Mouse (Mus musculus): ENCODE measurements around the gene Zfp316. TPM values are rescaled to one million over a fixed set of nuclear protein-coding genes. Genes with fewer than 3 reads are reported as not detected.

The Zfp316 gene
- total RNA-seq, 2 experiments from 2014 or later = 3.0 to 4.6 TPM

DNA sequence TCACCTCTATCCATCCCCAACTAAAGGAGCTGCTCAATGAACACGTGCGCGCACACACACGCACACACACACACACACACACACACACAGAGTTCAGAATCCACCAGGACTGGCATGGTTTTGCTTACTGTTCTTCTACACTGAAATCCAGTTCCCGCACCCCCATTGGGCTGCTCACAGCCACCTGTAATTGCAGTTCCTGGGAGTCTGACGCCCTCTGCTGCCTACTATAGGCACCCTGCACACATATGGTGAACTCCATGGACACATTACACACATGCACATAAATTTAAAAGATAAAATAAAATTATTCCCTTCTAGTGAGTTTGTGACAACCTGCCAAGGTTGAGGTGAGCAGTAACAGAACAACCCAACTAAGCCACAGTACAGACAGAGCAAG lies 14.9 kb upstream of the Zfp316 start:
- no peak for DNase-seq (ENCODE audit: low spot score)

DNA sequence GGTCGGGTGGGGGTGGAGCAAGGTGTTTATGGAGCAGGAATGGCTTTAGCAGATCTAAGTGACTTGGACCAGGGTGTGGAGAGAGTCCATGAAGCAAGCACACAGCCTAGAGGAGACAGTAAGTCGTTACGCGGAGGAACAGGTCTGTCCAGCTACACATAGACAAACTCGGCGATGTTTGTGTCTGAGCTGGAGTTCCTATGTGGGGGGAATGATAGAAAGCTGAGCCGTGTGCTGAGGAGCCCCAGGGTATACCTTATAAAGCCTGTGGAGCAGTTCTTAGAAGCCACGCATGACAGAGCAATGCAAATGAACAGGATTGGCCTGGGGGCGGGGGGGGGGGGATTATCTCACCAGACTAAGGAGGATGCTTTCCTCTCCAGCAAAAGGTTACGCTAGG lies 9.4 kb upstream of the Zfp316 start:
- no peak for DNase-seq (ENCODE audit: low spot score)

DNA sequence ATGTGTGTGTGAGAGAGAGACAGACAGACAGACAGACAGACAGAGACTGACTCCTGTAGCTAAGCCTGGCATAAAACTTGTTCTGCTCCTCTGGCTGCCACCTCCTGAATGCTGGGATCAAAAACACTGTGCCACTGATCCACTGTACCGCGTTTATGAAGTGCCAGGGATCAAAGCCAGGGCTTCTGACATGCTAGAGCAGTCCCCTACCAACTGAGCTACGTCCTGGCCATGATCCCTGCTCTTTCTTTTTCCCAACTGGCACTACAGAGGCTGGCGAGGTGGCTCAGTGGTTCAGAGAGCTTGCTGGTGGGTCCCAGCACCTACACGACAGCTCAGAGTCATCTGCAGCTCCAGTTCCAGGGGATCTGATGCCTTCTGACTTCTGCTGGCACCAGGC lies 5.9 kb upstream of the Zfp316 start:
- DNase-seq (ENCODE audit: low spot score) = no peak

DNA sequence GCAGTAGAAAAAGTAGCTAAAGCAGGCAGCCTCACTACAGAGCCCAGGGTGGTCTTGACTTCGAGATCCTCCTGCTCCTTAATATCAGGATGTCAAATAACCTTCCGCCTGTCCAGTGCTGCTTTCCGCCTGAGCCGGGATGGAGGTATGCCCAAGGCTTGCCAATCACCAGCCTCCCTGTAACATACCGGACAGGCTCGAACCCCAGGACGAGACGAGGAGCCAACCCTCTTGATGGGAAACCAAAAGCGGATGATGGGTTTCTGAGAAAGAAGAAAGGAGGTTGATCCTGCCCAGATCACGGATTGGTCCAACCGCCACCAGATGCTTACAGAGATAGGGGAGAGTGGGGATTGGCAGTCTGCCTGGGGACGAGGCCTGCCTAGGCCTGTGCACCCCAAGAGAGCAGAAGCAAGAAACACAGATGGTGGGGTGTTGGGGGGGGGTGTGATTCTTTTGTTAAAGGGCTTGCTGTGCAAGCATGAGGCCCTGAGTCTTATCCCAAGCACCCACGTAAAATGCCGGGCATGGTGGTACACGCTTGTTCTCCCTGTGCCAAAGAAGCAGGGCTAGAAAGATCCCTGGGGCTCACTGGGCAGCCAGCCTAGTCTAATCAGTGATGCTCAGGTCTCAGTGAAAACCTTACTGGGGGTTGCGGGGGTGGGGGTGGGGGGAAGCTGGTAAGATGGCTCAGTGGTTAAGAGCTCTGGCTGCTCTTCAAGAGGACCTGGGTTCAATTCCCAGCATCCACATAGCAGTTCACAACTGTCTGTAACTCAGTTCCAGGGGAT lies 2.9 kb upstream of the Zfp316 start:
- no peak for DNase-seq (ENCODE audit: low spot score)

DNA sequence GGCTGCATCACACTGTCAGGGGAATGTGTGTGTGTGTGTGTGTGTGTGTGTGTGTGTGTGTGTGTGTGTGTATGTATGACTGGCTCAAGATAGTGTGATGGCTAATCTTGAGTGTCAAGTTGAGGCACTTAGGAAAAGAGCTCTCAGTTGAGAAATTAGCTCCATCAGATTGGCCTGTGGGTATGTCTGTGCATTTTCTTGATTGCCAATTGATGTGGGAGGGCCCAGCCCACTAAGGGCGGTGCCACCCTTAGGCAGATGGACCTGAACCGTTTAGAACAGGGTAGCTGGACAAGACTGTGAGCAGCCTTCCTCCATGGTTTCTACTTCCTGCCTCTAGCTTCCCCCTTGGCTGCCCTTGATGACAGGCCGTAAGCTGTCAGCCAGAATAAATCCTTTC lies 2.3 kb upstream of the Zfp316 start:
- DNase-seq (ENCODE audit: low spot score) = no peak

DNA sequence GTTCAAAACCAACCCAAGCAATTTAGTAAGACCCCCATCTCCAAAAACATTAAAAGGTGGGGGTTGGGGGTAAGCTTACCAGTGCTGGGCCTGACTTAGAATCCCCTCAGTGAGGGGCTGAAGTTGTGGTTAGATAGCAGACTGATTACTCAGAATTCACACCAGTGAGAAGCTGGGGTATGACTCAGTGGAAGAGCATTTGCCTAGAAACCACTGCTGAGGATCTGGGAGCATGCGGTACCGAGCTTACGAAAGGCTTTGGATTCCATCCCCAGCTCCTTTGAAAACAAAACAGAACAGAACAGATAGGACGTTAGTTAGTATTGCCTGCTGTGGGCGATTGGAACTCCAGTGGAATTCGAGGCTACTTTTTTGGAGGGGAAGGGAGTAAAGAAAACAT lies 1.8 kb upstream of the Zfp316 start:
- DNase-seq (ENCODE audit: low spot score) = no peak

DNA sequence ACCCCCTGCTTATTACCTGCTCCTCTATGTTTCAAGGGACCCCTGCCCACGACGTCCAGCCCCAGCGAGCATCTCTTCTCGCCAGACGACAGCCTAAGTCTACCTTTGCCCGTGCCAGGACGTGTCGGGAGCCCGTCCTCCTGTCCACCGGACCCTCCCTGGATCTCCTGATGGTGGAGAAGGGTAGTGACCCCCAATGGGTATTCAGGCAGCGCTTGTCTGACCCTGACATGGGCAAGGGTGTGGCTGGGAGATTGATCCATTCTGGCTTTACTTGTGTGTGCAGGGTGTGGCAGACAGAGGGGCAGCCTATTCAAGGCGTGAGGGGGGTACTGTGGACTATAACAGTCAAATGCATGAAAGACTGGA lies 313 bp upstream of the Zfp316 start:
- DNase-seq (ENCODE audit: low spot score) = no peak

DNA sequence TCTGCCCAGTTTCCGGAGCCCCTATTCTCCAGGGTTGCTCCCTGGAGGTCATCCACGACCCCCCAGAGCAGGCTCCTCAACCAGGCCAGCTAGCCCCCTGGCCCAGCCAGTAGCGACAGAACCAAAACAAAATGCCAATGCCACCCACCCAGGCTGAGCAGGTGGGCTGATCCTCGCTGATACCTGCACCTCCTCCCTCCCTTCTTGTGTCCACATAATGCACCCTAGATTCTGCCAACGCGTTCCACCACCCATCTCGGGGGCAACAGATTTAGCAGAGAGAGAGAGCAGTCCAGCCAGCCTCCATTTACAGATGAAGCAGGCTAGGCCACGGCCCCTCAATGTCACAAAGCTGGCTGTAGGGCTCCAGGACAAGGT lies 848 bp downstream of the Zfp316 start:
- no peak for DNase-seq (ENCODE audit: low spot score)

DNA sequence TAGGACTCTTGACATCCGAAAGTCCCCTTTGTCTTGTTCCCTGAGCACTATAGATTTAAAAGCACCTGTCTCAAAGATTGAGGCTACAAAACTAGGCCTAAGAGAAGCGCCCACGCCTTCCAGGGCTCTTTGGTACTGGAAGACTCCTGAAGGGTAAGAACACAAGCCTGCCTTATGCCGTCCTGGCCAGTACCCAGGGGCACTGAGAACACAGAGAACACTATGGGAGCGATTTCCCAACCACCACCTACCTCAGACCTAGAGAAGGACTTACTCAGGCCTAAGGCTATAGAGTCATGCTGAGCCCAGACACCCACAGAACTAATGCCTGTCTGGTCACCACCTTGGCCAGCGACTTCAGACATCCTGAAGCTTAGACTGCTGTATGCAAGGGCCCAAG lies 3.0 kb downstream of the Zfp316 start:
- DNase-seq (ENCODE audit: low spot score) = no peak

DNA sequence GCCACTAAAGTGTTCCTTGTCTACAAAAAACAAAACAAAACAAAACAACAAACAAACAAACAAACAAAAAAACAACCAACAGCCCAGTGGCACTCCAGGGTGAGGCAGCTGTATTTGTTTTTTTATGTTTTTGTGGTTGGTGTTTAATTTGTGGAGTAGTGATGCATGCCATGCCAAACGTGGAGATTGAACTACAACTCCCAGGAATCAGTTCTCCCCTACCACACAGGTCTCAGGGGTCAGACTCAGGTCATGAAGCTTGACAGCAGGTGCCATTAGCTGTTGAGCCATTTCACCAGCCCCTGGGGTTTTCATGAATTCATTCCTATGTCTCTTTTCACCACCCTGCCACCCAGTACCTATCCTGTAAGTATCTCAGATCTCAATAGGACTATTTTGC lies 4.4 kb downstream of the Zfp316 start:
- DNase-seq (ENCODE audit: low spot score) = no peak

DNA sequence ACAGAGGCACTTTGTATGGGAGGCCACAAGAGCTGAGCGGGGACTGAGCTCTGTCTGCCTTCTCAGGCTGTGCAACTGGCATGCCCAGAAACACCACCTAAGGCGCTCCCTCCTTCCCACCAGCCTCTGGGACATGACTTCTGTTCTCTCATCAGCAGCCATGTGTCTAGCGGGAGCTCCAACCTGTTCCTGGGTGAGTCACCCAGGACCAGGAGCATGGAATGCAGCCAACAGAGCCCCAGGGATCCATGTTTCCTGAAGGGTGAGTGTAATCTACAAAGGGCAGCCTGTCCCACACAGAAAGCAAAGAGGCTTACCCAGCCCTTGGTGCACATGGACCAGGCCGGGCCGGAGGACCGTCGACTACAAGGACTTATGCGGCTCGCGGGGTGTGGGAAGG lies 5.1 kb downstream of the Zfp316 start:
- DNase-seq (ENCODE audit: low spot score) = no peak

DNA sequence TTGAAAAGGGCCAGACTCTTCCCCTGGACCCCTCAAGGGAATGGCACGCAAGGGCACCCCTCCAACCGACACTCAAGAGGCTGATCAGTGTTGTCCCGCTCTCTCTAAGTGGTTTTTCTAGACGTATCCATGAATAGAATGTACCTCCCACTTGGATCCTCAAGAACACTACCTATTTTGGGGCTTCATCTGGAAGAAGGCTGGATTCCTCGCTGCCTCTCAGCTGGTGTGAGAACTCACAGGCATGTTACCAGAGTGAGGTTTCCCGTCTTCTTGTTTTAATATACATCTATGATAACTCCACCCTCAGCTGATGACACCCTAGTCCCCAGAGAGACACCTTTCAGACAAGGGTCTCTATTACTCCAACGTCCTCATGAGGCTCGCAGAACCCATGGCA lies 8.2 kb downstream of the Zfp316 start:
- no peak for DNase-seq (ENCODE audit: low spot score)

DNA sequence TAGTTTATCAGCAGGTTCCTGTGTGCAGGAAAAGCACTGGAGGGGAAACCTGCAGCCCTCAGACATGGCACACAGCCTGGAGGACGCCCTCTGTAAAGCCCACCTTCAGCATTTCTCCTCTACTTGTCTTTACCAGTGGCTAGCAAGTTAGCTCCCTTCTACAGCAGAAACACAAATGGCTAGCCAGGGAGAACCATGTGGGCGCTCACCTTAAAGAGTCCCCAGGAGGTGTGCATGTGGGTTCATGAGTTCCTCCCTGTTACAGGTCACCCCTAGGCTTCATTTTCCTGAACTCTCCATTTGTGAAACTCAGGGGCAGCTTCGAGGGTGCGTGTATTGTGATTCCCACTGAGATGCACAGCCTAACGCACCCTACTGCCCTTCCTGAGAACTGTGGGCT lies 14.0 kb downstream of the Zfp316 start:
- DNase-seq (ENCODE audit: low spot score) = no peak

DNA sequence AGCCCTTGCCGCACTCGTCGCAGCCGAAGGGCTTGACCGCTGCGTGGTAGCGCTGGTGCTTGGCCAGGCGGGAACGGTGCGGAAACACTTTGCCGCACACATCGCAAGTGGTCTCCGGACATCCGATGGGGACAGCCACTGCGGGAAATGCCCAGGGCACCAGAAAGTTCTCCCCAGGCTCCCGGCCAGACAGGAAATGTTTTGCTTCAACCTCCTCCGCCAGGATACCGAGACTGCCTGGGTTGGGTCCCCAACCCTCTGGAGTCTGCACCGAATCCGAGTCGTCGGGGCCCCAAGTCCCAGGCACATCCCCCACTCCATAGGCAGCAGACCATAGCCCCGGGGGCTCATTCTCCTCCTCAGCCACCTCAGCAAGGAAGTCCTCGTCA lies 14.7 kb downstream of the Zfp316 start:
- DNase-seq (ENCODE audit: low spot score) = no peak

DNA sequence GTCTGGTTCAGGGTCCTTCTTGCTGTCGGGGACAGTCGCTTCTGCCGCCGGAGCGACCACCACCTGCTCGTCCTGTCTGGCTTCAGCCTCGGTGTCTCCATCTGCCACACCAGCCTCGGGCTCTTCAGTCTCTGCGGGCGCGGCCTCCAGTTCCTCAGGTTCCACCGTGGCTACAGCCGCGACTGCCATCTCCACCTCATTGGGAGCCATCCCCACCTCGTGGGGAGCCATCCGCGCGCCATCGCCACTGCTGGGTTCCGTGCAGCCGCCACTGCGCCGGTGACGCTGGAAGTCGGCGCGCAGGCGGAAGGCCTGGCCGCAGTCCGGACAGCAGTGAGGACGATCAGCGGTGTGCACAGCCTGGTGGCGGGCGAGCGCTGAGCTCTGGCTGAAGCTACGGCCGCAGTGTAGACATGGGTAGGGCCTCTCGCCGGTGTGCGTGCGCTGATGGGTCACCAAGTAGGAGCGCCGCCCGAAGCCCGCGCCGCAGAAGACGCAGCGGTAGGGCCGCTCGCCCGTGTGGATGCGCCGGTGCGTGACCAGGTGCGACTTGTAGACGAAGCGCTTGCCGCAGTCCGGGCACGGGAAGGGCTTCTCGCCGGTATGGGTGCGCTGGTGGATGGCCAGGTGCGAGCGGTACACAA lies 15.2 kb downstream of the Zfp316 start:
- DNase-seq (ENCODE audit: low spot score) = no peak

DNA sequence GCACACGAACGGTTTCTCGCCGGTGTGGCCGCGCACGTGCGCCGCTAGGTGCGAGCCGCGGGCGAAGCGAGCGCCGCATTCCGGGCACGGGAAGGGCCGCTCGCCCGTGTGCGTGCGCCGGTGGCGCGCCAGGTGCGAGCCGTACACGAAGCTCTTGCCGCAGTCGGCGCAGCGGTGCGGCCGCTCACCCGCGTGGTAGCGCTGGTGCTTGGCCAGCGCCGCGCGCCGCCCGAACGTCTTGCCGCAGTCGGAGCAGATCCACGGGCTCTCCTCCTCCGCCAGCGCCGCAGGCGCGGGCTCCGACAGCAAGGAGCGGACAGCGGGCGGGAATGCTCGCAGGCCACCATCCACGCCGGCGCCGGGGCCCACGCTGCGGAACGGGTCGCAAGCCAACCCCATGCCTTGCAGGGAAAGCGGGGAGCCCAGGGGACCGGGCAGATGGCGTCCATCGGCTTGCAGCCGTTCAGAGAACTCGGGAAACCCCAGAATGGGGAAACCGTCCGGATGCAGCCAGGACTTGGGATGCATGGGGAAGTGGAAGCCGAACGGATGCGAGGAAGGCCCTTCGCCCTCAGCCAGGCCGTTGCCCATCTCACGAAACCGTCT lies 15.8 kb downstream of the Zfp316 start:
- no peak for DNase-seq (ENCODE audit: low spot score)

DNA sequence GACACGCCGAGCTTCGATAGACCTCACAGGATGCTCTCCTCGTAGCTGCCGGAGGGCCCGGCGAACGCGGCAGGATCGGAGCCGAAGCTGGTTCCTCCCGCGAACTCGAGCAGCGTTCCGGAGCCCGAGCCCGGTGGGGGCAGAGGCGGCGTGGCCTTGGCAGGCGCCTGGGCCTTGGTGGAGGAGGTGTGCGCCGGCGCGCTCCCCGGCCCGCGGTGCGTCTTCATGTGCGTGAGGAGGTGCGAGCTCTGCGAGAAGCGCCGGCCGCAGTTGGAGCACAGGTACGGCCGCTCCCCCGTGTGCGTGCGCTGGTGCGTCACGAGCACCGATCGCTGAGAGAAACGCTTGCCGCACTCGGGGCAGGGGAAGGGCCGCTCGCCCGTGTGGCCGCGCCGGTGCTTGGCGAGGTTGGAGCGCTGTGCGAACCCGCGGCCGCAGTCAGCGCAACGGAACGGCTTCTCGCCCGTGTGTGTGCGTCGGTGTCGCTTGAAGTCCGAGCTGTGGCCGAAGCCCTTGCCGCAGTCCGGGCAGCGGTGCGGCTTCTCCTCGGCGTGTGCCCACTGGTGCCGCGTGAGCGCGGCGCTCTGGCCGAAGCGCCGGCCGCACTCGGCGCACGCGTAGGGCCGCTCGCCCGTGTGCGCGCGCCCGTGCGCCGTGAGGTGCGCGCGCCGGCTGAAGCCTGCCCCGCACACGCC lies 16.5 kb downstream of the Zfp316 start:
- DNase-seq (ENCODE audit: low spot score) = no peak

DNA sequence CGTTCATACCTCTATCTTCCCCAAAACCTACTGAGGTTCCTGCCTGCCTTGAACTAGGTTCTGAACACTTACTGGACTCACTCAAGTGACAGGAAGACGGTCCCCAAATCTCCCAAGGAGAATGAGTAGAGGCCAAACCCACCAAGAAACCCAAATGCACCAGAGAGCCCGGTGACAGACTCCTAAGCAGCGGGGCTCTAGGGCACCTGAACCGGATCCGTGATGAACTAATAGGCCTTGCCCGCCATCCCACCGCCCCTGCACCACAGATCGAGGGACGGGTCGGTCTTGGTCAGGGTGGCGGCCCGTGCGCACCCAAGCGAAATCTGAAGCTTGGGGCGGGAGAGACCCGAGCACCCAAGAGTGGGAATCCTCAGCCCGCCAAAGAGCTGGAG lies 17.0 kb downstream of the Zfp316 start:
- no peak for DNase-seq (ENCODE audit: low spot score)

DNA sequence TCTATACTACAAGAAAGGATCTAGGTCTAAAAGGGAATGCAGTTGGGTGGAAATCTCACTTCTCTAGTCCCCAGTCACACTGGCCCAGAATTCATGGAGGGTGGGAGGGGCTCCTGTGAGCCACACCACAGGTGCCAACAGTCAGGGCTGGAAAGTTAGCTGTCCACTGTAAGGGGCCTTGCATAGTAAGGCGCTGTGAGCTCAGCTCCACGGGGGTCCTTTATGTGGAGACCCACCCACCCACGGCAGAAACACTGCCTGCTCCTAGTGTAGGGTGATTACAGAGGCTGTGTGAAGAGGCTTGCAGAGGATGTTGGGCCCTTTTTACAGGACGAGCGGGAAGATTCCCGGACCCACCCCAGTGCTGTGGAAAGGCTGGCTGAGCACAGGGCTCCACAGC lies 17.8 kb downstream of the Zfp316 start:
- DNase-seq (ENCODE audit: low spot score) = no peak

DNA sequence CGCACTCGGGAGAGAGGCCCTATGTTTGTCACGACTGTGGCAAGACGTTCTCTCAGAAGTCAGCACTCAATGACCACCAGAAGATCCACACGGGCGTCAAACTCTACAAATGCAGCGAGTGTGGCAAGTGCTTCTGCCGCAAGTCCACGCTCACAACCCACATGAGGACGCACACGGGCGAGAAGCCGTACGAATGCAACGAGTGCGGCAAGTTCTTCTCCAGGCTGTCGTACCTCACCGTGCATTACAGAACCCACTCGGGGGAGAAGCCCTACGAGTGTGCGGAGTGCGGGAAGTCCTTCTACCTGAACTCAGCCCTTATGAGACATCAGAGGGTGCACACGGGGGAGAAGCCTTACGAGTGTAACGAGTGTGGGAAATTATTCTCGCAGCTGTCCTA lies 24.9 kb downstream of the Zfp316 start:
- no peak for DNase-seq (ENCODE audit: low spot score)

DNA sequence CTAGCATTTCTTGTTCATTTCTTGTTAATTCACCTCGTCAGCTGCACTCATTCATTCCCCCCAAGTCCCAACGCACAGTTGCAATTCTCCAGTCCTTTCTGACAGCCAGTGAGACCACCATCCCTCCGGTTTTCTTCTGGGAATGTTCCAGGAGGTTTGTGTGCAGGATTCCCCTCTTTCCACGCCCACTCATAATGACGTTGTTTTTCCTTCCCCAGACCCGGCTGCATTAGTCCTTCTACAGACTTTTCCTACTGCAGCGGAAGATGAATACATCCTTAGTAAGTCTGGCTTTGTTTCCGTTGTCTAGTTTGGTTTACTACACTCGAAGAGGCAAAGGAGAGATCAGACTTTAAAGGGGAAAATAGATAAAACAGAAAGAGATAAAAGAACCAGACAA lies 33.8 kb downstream of the Zfp316 start:
- no peak for DNase-seq (ENCODE audit: low spot score)

DNA sequence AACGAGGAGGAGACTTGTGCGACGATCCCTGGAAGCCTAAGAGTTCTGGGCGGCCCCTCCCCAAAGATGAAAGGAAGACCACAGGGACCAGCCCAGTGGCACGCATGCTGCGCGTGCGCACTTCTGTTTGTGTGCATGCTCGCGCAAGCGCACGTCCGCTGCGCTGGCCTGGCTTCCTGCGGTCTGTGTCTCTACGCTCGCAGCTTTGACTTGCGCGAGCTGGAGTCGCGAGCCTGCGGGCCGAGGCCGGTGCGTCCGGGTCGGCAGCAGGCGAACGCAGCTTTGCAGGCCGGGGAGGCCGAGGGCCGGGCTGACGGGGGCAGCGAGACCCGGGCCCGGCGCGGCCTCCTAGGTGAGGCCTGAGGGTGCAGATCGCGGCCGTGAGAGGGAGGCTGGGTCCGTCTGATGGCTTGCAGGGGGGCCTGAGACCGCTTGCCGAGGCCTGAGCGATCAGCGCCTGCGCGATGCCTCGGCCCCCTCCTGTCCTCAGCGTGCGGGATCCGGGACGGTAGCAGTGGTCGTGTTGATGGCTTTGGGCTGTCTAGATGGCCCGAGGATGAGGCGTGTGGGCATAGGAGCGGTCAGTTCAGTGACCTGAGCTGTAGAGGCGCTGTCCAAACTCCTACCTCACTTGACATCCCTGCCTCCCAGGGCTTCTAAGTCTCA lies 34.7 kb downstream of the Zfp316 start, which contains the start of gene Zfp12:
Gene Zfp12 (plus strand): TSS at position 136 of the 666 bp plus-strand sequence.
- DNase-seq (ENCODE audit: low spot score) = peak; percentile 93
